Mouse (Mus musculus): ENCODE data around the gene Ugt1a7c. TPM values are rescaled to one million over a fixed set of nuclear protein-coding genes. Genes with fewer than 3 reads are reported as not detected.

Ugt1a7c gene
- total and polyA plus RNA-seq, 3 experiments, result 2.2 to 15.3 (median 11.1) TPM

DNA sequence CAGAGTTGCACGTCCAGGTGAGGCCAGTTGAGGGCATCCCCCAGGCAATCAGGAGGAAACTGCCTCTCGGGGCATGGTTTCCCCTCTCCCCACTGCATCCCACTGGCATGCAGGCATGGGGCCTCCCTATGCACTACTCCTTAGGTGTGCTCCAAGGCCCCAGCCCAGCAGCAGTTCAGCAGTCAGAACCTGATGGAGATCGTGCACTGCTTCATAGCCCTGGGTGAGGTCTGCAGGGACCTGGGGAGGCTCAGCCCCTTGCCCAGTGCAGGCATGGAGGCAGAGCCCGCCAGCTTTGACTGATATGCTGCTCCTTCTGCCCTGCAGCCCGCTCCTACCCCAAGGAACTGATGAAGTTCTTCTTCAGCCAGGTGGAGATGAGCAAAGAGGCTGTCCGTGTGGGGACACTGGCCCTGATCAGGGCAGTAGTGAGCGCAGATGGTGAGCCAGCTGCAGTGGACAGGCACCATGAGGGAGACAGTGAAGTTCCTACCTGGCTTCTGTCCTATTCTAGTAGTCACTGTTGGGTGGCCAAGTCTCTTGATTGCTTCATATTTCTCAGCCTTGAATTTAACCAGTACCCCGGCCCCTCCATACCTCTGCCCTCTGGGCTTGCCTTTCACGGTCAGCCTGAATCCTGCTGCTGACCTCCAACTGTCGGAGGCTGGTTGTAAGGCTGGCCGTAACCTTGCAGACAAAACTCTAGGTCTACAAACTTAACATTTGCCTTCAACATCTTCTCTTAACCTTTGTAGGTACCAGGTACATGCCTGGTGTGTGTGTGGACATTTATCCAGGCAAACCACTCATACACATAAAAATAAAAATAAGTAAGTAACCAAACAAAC, 140.4 kb downstream of the Ugt1a7c start:
- dilution Hi-C loops (cut with MboI; ENCODE audit: extremely low pct_ligation_motif_present, extremely low pct_unique_long_range_greater_than_20kb, low sequenced_read_pairs), result no loop called here
- in situ Hi-C loops (cut with MboI; ENCODE audit: low pct_ligation_motif_present, low pct_unique_long_range_greater_than_20kb, low sequenced_read_pairs), result no loop called here
- Histone ChIP-seq H3K4me1 (ENCODE audit: control insufficient read depth in 1 of 2, insufficient read depth in 2 of 2) (no peaks in the 10 kb centered on the region), H3K9me3 (replicated peaks; ENCODE audit: low read length) (peaks cover 84% of the 10 kb centered on the region), H3K27me3 (replicated peaks) (peaks cover 35% of the 10 kb centered on the region), H3K27ac (ENCODE audit: insufficient read depth, low read depth) (no peak overlapping the region), H3K36me3 (replicated peaks in 1 of 2; ENCODE audit: control insufficient read depth in 1 of 2, insufficient read depth in 1 of 2, low read length in 1 of 2) (no peaks in the 10 kb centered on the region), H3K4me3 (replicated peaks in 1 of 3; ENCODE audit: low read depth in 2 of 3, low read length in 2 of 3, poor library complexity in 1 of 3) (no peak overlapping the region), H3K4me2 (ENCODE audit: insufficient read depth, low read depth, poor library complexity, severe bottlenecking) (no peak overlapping the region), H3K9ac (ENCODE audit: insufficient read depth, low read depth) (no peak overlapping the region), H3K79me2 (replicated peaks; ENCODE audit: control insufficient read depth, extremely low read depth, insufficient read depth, poor library complexity, severe bottlenecking) (no peaks in the 10 kb centered on the region)
- DNase-seq (ENCODE audit: extremely low read depth), result no peak
- TF ChIP-seq CHD1 (IDR thresholded peaks at IDR 0.05; ENCODE audit: low read depth, low read length) (no peak), USF2 (conservative IDR thresholded peaks at IDR 0.05; ENCODE audit: low read depth, low read length) (no peak), E2F4 (IDR thresholded peaks at IDR 0.05; ENCODE audit: insufficient replicate concordance, low read depth, low read length) (no peak), ZKSCAN1 (IDR thresholded peaks at IDR 0.05; ENCODE audit: borderline replicate concordance, low read depth, low read length) (no peak), SIN3A (IDR thresholded peaks at IDR 0.05; ENCODE audit: low read length) (no peak), ETS1 (conservative IDR thresholded peaks at IDR 0.05; ENCODE audit: low read depth, low read length) (no peak), HCFC1 (IDR thresholded peaks at IDR 0.05; ENCODE audit: low read depth, low read length) (no peak), KAT2A (IDR thresholded peaks at IDR 0.05; ENCODE audit: insufficient replicate concordance, low read length) (no peak), IRF4 (IDR thresholded peaks at IDR 0.05; ENCODE audit: low read depth, low read length) (no peak), EP300 (IDR thresholded peaks at IDR 0.05; ENCODE audit: low read length) (no peak), RAD21 (IDR thresholded peaks at IDR 0.05; ENCODE audit: low read depth, low read length) (no peak), JUN (IDR thresholded peaks at IDR 0.05; ENCODE audit: insufficient read depth, low read depth, low read length) (no peak), MAZ (IDR thresholded peaks at IDR 0.05; ENCODE audit: low read depth, low read length) (no peak), ZNF384 (IDR thresholded peaks at IDR 0.05; ENCODE audit: low read depth, low read length) (no peak), MYC (IDR thresholded peaks at IDR 0.05; ENCODE audit: low read depth, low read length) (no peak), NELFE (IDR thresholded peaks at IDR 0.05; ENCODE audit: low read depth, low read length) (no peak), CTCF (conservative IDR thresholded peaks at IDR 0.05 in 1 of 2, IDR thresholded peaks at IDR 0.05 in 1 of 2; ENCODE audit: low read depth in 2 of 2, low read length in 2 of 2) (no peak), MAX (IDR thresholded peaks at IDR 0.05; ENCODE audit: low read length) (no peak), JUND (conservative IDR thresholded peaks at IDR 0.05; ENCODE audit: low read depth, low read length) (no peak), RCOR1 (conservative IDR thresholded peaks at IDR 0.05; ENCODE audit: low read depth, low read length) (no peak)

Measured in CH12.LX (cell line).